Mouse (Mus musculus) activated CD4-positive, CD25-positive, alpha-beta regulatory T cell, adult 4 months (primary cell): Measurements from ENCODE around the gene Pnldc1. TPM values are rescaled to one million over a fixed set of nuclear protein-coding genes. Genes with fewer than 3 reads are reported as not detected.
"Not testable (repeated sequence)": the region's sequence is repeated elsewhere in the genome, so short reads cannot be mapped to it uniquely, and the experiment has no call there.

Experiments
- ATAC-seq: one replicate; pipeline ENCODE4 v1.8.0; 2017
- polyA plus RNA-seq, 2 experiments: library from polyadenylated mRNA; unstranded; fragments of 100-300 nt; shearing (Covaris generic); gene quantifications; one replicate each; pipeline ENCODE4 v1.2.1; 2017

The Pnldc1 gene
- 1 to 10 TPM in 1 of 2 experiments, under 1 TPM in 1; 0.62 to 1.2 TPM for polyA plus RNA-seq

DNA sequence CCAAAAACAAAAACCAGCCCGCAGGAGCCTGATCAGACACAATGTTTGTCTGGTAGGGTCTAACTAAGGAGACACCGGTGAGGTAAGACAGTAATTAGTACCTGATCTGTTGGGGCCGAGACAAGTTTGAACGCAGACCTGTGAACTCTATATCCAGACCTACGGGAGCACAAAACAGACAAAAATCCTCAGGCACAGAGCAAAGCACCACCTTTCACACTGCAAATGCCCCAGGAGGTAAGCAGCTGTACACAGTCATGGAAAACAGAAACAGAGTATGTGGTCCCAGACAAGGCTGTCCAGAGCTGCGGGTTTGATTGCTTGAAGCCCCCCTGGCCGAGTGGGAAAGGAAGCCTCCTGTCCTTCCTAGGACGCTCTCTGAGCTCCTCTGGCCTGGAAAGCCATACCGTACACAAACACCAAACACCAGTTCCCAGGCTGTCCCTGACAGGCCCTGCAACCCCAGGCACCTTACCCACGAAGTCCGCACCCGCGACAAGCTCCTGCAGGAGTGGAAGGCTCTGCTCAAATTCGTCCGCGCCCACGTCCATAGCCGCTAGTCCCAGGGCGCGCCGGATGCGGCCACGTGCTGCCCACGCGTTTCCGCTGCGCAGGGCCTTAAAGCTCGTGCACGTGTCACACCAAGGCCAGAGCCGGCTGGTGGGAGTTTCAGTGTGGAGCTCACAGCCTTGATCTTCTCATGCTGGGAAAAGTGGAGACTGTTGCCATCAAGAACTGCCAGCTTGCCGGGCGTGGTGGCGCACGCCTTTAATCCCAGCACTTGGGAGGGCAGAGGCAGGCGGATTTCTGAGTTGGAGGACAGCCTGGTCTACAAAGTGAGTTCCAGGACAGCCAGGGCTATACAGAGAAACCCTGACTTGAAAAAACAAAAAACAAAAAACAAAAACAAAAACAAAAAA lies at the start of gene Pnldc1:
Gene Pnldc1, minus strand, starts transcription at position 870 of the 920 bp plus-strand sequence.
- ATAC-seq, result no peak

DNA sequence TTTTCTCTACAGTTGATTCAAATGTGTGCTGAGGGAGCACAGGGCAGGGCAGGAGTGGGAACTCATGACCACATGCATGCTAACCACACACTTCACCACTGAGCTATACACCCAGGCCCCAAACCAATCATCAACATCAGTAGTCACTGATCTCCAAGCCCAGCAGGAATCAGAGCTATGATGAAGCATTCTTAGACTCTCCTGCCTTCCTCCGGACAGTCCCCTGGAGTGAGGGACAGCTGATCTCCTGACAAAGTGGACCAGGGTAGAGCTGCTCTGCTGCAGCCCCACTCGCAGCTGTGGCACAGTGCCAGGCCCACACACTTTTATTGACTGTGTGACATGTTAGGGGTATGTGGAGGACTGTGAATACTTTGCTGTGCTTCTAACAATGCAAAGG lies 49.3 kb upstream of the Pnldc1 start:
- ATAC-seq, result not testable (repeated sequence)

GRCm38 (mm10) chr17:12956664-12957063 lies 46.6 kb upstream of the Pnldc1 start:
- ATAC-seq, result no peak

GRCm38 (mm10) chr17:12949669-12950068 lies 39.6 kb upstream of the Pnldc1 start:
- ATAC-seq, result no peak

- ATAC-seq, result peak; percentile 77
Observed at GRCm38 (mm10) chr17:12942459-12943162, 32.6 kb upstream of the Pnldc1 start.

- no peak for ATAC-seq
Observed at GRCm38 (mm10) chr17:12941543-12942260, 31.7 kb upstream of the Pnldc1 start.

GRCm38 (mm10) chr17:12940151-12940805 lies 30.2 kb upstream of the Pnldc1 start, which contains the start of gene Acat3:
Acat3 (minus strand) TSS chr17:12940600.
- no peak for ATAC-seq

- not testable (repeated sequence) for ATAC-seq
Observed at GRCm38 (mm10) chr17:12939377-12940148, 29.5 kb upstream of the Pnldc1 start.

GRCm38 (mm10) chr17:12938077-12938476 lies 28.0 kb upstream of the Pnldc1 start:
- no peak for ATAC-seq

DNA sequence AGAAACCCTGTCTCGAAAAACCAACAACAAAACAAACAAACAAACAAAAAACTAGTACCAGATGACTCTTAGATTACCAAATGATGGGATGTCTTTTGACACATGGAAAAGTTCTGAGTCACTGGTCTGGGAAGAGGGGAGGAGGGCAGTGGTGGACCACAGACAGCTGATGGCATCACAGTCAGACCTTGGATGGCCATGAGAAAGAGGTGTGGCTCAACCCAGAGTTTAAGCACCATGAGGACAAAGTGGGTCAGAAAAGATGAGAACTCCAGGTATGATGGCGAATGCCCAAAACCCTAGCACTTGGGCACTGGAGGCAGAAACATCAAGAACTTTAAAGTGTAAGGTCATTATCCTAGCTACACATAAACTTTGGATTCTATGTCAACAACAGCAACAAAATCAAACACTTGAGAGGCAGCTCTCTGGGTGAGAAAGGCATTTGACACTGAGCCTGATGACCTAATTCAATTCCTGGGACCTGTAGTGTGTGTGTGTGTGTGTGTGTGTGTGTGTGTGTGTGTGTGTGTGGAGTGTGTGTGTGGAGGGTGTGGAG lies 27.5 kb upstream of the Pnldc1 start:
- no peak for ATAC-seq

- ATAC-seq, result no peak
Observed at GRCm38 (mm10) chr17:12935719-12936118, 25.7 kb upstream of the Pnldc1 start.

GRCm38 (mm10) chr17:12931576-12931975 lies 21.5 kb upstream of the Pnldc1 start:
- not testable (repeated sequence) for ATAC-seq

DNA sequence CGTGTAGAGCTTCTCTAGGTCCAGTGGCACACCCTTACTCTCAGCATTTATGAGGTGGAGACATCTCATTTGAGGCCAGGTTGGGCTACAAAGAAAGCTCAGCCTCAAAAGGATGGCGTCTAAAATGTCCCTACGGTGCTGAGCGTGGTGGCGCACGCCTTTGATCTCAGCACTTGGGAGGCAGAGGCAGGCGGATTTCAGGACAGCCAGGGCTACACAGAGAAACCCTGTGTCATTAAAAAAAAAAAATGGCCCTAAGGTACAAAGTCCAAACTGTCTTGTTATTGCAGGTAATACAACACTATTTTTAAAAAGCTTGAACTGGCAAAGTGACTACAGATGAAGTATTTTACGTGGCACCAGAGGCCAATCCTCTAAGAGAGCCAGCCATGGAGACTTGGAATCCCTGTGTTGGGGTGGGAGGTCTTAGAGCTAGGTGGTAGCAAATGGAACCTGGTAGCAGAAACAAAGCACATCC lies 15.7 kb upstream of the Pnldc1 start:
- ATAC-seq, result no peak

DNA sequence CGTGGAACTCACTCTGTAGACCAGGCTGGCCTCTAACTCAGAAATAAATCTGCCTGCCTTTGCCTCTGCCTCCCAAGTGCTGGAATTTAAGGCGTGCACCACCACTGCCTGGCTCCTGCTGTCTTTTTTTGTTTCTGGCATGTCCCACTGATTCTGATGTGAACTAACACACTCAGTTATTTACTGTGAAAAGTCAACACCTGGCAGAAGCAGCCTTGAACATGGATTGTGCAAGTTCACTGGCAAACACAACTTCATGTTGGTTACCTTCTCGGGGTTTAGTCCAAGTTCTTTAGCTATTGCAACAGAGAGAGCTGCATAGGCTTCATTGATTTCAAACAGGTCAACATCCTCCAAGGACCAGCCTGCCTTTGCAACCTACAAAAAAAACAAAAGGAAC lies 15.0 kb upstream of the Pnldc1 start:
- ATAC-seq, result no peak

GRCm38 (mm10) chr17:12921073-12921472 lies 11.0 kb upstream of the Pnldc1 start:
- no peak for ATAC-seq

- ATAC-seq, result peak; percentile 29
Observed at GRCm38 (mm10) chr17:12916588-12917380, 6.8 kb upstream of the Pnldc1 start.

GRCm38 (mm10) chr17:12915881-12916583 lies 6.0 kb upstream of the Pnldc1 start, which contains the start of gene Mrpl18:
Mrpl18 (minus strand) TSS chr17:12916345.
- peak; percentile 96 for ATAC-seq

GRCm38 (mm10) chr17:12915488-12915880 lies 5.5 kb upstream of the Pnldc1 start, which contains the start of gene Tcp1:
Tcp1 (plus strand) TSS chr17:12915701.
- ATAC-seq, result no peak

GRCm38 (mm10) chr17:12910391-12910790 lies 361 bp upstream of the Pnldc1 start:
- ATAC-seq, result no peak
